Mouse (Mus musculus) liver, adult 2 months (tissue): ENCODE data around the gene Lep. TPM values are rescaled to one million over a fixed set of nuclear protein-coding genes. Genes with fewer than 3 reads are reported as not detected.

Experiments
- DNase-seq: peaks from one replicate; pipeline ENCODE4 v3.0.0-alpha.2; 2011; ENCODE audit warnings: low read depth, low spot score; ENCODE audit errors: extremely low read depth
- H3K27ac ChIP-seq: fragments of 200-500 bp; replicated peaks from 2 replicates; pipeline ENCODE4 v1.5.1; 2012; ENCODE audit warnings: low read depth, mild to moderate bottlenecking, control low read depth, inconsistent platforms, low read length; ENCODE audit not compliant: insufficient read depth
- H3K27me3 ChIP-seq: fragments of 200-500 bp; 2 replicates; pipeline ENCODE4 v1.6.1; 2012; ENCODE audit warnings: mild to moderate bottlenecking, moderate library complexity, low read length, inconsistent platforms; ENCODE audit not compliant: control insufficient read depth, insufficient read depth
- H3K36me3 ChIP-seq: fragments of 200-500 bp; 2 replicates; pipeline ENCODE4 v1.6.1; 2012; ENCODE audit warnings: low read length, inconsistent platforms; ENCODE audit not compliant: control insufficient read depth, insufficient read depth
- H3K4me1 ChIP-seq: fragments of 200-500 bp; 2 replicates; pipeline ENCODE4 v1.6.1; 2011; ENCODE audit warnings: low read length; ENCODE audit not compliant: control insufficient read depth, insufficient read depth
- H3K4me3 ChIP-seq: fragments of 200-500 bp; 2 replicates; pipeline ENCODE4 v1.5.1; 2011; ENCODE audit warnings: low read depth, mild to moderate bottlenecking, control low read depth, low read length, moderate library complexity; ENCODE audit not compliant: insufficient read depth
- H3K79me2 ChIP-seq: fragments of 200-500 bp; 2 replicates; pipeline ENCODE4 v1.6.1; 2012; ENCODE audit warnings: inconsistent platforms, mild to moderate bottlenecking, low read length, moderate library complexity; ENCODE audit not compliant: control insufficient read depth, insufficient read depth
- H3K9ac ChIP-seq: fragments of 200-500 bp; 2 replicates; pipeline ENCODE4 v1.6.1; 2012; ENCODE audit warnings: low read depth, mild to moderate bottlenecking, control low read depth, inconsistent platforms, low read length
- CTCF ChIP-seq: fragments of 200-500 bp; IDR thresholded peaks from 2 replicates; pipeline ENCODE4 v1.5.1; 2011; ENCODE audit warnings: low read depth, low read length, control low read depth
- POLR2A ChIP-seq: fragments of 200-500 bp; IDR thresholded peaks from 2 replicates; pipeline ENCODE4 v1.6.1; 2011; ENCODE audit warnings: low read length, control low read depth; ENCODE audit not compliant: insufficient read depth; ENCODE audit errors: extremely low read depth
- WGBS: fragments of 180-500 bp; shearing (Covaris S2); methylation state at CpG from one replicate; pipeline ENCODE4 v1.1.7; 2018; 5-methylcytosine and 5-hydroxymethylcytosine counted together
- polyA plus RNA-seq: library from polyadenylated mRNA; depleted of rRNA; stranded (reverse); fragments of >200 nt; gene quantifications from 2 replicates; pipeline ENCODE4 v1.2.3, GENCODE M21; 2012; rRNA removed
- total RNA-seq: library from RNA; depleted of rRNA; stranded (reverse); fragments of >200 nt; gene quantifications from 2 replicates; pipeline ENCODE4 v1.2.3, GENCODE M21; 2014; rRNA removed

Gene Lep
- total RNA-seq (under 0.01 TPM in 1 of 2 replicates, not detected in the other), polyA plus RNA-seq (not detected in 2 replicates)

DNA sequence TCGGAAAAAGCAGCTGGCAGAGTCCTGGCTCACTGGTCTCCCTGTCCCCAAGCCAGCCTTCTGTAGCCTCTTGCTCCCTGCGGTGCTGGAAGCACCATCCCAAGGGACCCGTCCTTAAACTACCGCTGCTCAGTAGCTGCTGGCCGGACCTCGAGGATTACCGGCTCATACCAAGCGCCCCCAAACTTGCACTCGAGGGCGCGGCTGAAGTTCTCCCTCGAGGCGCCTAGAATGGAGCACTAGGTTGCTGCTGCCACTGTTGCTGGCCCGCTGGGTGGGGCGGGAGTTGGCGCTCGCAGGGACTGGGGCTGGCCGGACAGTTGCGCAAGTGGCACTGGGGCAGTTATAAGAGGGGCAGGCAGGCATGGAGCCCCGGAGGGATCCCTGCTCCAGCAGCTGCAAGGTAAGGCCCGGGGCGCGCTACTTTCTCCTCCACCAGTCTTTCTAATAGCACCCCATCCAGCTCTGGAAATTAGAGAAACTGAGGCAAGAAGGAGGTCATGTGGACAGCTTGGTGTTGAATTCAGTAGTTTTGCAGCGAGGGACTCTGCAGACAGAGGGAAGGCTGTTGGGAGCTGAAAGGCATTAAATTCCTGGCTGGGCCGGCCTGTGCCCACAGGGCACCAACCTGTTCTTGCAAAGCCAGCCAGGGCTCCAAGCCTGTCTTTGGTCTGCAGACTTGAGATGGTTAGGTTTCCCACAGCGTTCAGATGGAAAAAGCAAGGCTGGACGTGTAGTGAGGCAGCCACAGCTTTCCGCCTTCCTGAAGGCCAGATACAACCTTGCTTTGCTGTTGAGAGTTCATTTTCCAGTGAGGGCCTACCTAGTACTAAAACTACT lies at the start of gene Lep:
Gene Lep (plus strand): TSS at position 375 of the 840 bp plus-strand sequence.
- no peak for TF ChIP-seq CTCF
- no peak for TF ChIP-seq POLR2A
- Histone ChIP-seq H3K4me3 (no peak within 1 kb of the TSS), H3K27me3 (no peaks in the 10 kb centered on the region), H3K4me1 (no peaks in the 10 kb centered on the region), H3K79me2 (no peaks in the 10 kb centered on the region), H3K9ac (no peak within 1 kb of the TSS), H3K36me3 (no peaks in the 10 kb centered on the region), H3K27ac (no peak within 1 kb of the TSS)
- 74% methylated on average over 28 of the region's 28 CpGs for WGBS
- no peak for DNase-seq

- H3K79me2 ChIP-seq, result no peaks in the 10 kb centered on the region
- no peak overlapping the region for H3K27ac ChIP-seq
- DNase-seq, result no peak
- H3K4me1 ChIP-seq, result no peaks in the 10 kb centered on the region
- no peaks in the 10 kb centered on the region for H3K27me3 ChIP-seq
- no peak overlapping the region for H3K4me3 ChIP-seq
- 91% methylated on average over 5 of the region's 5 CpGs for WGBS
- no peak overlapping the region for H3K9ac ChIP-seq
- TF ChIP-seq CTCF, result no peak
- no peak for TF ChIP-seq POLR2A
- H3K36me3 ChIP-seq, result no peaks in the 10 kb centered on the region
Measured at GRCm38 (mm10) chr6:29011651-29012050, 48.4 kb upstream of the Lep start.

GRCm38 (mm10) chr6:29013216-29013615 lies 46.8 kb upstream of the Lep start:
- Histone ChIP-seq H3K27me3 (peaks cover 3% of the 10 kb centered on the region; the same call in 1 of the 2 replicates), H3K4me3 (no peak overlapping the region), H3K9ac (no peak overlapping the region), H3K27ac (no peak overlapping the region), H3K4me1 (no peaks in the 10 kb centered on the region), H3K36me3 (no peaks in the 10 kb centered on the region), H3K79me2 (no peaks in the 10 kb centered on the region)
- 90% methylated on average over 6 of the region's 6 CpGs for WGBS
- DNase-seq, result no peak
- no peak for TF ChIP-seq POLR2A
- TF ChIP-seq CTCF, result no peak

GRCm38 (mm10) chr6:29016891-29017412 lies 43.1 kb upstream of the Lep start:
- TF ChIP-seq POLR2A (no peak), CTCF (no peak)
- Histone ChIP-seq H3K79me2 (no peaks in the 10 kb centered on the region), H3K4me1 (no peaks in the 10 kb centered on the region), H3K4me3 (no peak overlapping the region), H3K27me3 (peaks cover 3% of the 10 kb centered on the region; the same call in 1 of the 2 replicates), H3K27ac (no peak overlapping the region), H3K9ac (no peak overlapping the region), H3K36me3 (no peaks in the 10 kb centered on the region)
- no peak for DNase-seq
- WGBS, result 7% methylated on average over 16 of the region's 16 CpGs

GRCm38 (mm10) chr6:29019756-29020720 lies 40.0 kb upstream of the Lep start:
- no peak overlapping the region for H3K4me3 ChIP-seq
- TF ChIP-seq CTCF (no peak), POLR2A (no peak)
- no peaks in the 10 kb centered on the region for H3K79me2 ChIP-seq
- H3K36me3 ChIP-seq, result no peaks in the 10 kb centered on the region
- no peak for DNase-seq
- no peaks in the 10 kb centered on the region for H3K4me1 ChIP-seq
- WGBS, result 67% methylated on average over 18 of the region's 18 CpGs
- peaks cover 5% of the 10 kb centered on the region; the same call in 1 of the 2 replicates for H3K27me3 ChIP-seq
- H3K9ac ChIP-seq, result no peak overlapping the region
- H3K27ac ChIP-seq, result no peak overlapping the region
